Mouse (Mus musculus) thymus, adult 18-20 months (tissue): Measurements from ENCODE around the gene Cavin1.
A peak's percentile ranks its signal among the peaks of the same experiment; 100 is the strongest.

Source experiments
- DNase-seq, 2 experiments: peaks; one replicate each; pipeline ENCODE4 v3.0.0; 2022; ENCODE audit warnings: mixed read lengths in 2 of 2

Gene Cavin1

DNA sequence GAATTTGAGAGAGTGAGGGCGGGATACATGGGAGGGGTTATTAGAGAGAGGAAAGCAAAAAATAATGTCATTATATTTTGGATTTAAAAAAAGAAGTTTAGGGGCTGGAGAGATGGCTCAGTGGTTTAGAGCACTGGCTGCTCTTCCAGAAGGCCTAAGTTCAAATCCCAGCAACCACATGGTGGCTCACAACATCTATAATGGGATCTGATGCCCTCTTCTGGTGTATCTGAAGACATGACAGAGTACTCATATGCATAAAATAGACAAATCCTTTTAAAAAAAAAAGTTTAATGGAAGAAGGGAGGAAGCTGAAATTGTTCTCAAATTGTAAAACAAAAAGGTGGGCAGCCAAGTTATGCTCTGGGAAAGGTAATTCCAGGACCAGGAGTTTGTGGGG, 21.1 kb downstream of the Cavin1 start:
- no peak for DNase-seq

DNA sequence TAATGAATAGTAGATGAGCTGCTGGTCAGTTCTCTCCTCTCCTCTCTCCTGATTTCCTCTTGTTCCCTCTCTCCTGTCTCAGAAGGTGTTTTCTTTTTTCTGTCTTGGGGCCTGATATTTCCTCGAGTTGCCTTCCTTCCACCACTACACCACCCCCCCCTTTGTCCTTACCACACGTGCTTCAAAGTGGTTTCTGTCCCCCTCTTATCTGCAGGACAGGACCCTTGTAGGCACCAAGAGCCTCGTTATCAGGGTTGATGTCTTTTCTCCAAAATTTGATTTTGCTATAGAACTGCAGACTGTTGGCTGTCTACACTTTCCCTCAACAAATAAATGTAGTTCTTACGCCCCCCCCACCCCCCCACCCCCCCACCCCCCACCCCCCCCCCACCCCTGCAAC, 22.4 kb downstream of the Cavin1 start:
- no peak for DNase-seq

DNA sequence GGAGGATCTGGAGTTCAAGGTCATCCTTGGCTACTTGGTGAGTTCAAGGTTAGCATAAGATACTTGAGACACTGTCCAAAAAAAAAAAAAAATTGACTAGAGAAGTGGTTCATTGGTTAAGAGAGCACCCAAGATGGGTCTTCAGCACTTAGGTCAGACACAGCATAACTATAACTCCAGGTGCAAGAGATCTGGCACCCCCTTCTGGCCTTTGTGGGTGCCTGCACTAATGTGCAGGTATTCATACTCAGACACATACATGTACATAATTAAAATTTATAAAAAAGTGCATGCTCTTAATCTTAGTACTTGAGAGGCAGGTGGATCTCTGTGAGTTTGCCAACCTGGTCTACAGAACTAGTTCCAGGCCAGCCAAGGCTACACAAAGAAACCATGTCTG, 23.1 kb downstream of the Cavin1 start:
- no peak for DNase-seq

DNA sequence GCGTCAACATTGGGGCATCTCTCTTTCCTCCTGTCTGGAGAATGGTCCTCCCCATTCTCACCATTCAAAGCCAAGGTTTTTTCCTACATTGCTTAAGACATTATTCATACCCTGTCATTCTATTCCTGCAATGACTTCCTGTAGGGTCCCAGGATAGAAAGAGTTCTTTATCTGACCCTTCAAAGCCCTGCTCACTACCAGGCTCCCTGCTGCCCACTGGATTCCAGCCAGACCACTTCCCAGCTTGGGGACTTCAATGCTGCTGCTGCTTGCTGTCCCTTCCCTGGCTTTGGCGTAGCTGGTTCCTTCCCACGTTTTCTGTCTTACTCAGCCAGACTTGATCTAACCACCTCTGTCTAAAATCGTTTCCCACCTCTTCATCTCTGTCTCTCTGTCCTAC, 23.8 kb downstream of the Cavin1 start:
- no peak for DNase-seq

DNA sequence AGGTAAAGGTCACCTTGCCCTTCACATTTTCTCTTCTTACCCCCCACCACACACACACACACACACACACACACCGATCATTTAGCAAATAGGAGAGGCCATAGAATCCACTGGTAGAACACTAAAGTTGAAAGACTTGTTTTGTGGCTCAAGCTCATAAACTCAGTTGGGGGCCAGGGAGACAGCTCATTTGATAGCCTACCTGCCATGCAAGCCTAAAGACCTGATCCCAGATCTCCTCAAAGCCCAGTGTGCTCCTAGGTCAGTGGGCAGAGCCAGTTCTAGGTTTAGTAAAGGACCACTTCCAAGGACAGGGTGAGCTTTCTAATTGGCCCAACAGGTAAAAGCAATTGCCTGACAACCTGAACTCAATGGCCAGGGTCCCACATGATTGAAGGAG, 28.3 kb downstream of the Cavin1 start:
- no peak for DNase-seq

DNA sequence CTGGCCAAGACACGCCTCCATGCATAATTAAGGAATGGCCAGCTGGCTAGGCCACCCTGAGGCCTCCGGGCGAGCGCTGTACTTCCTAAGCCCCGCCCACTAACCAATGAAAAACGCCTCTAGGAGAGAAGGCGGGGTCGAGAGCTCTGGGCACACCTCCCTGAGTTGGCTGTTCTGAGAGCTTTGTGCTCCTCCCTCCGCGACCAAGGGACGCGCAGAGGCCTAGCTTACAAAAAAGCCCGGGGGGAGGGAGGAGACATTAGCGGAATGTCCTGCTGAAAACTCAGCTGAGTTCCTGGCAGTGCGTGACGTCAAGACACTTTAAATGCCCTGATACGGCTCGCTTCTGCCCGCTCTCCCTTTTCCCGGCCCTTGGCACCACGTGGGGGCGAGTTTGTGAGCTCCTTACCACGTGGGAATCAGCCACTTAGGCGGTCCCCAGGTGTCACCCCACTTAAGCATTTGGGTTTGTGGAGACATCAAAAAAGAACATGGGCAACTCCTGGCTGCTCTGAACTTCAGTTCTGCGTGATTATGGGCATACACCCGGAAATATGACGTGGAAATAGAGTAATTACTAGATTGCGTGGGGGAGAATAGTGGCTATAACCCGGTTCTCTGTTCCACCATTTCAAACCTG, 31.1 kb downstream of the Cavin1 start, which contains the start of gene Stat3:
TSS of gene Stat3 (minus strand) at position 29 of the 640 bp plus-strand sequence.
- peak; percentile 96 to 98 for DNase-seq

DNA sequence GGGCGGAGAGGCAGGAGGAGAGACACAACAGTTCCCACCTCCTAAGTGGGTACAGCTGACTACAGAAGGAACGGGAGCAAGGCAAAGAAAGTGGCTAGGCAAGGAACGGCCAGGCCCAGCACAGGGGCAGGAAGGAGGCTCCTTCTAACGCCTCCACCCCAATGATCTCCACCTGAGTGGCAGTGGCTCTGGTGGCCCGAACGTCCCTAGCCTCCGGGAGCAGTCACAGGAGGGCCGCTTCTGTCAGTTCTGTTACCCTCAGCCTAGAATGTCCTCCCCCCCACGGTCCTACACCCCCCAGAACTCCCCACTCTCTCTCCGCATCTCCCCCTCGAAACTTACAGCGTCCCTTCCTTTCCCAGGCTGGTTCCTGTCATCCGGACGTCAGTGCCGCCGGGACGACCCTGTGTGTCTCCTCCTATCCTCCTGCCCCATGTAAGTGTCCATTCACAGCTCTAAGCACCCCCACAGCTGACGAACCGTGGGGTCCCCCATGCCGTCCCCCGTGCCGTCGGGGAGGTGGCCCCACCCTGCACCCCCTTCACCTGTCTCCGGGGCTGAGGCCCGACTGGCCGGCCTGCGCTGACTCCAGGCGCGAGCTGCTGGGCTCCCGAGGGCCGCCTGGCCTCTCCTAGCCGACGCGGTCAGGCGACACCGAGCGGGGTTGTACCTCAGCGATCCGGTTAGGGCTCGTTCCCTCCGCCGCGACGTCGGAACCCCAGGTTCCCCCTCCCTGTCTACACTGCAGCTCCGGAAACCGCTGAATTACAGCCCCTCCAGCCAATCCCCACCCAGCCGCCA, 31.8 kb downstream of the Cavin1 start:
- peak; percentile 26 to 44 for DNase-seq

DNA sequence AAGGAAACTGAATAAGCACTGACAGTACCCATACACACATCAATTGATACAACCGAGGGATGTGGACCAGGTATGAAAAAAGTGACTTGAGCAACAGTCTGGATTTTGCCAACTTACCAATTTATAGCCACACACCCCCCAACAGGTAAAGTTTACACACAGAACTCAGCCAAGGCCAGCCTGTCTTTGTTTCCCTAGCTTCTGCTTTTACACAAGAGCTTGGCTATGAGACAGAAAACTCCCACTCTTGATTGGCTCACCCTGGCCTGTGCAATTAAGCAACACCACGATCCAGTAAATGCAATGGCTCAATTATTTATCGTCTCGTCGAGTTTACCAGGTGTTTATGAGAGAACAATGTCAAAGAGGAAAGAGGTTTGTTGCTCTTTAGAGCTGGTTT, 32.6 kb downstream of the Cavin1 start:
- DNase-seq, result no peak

DNA sequence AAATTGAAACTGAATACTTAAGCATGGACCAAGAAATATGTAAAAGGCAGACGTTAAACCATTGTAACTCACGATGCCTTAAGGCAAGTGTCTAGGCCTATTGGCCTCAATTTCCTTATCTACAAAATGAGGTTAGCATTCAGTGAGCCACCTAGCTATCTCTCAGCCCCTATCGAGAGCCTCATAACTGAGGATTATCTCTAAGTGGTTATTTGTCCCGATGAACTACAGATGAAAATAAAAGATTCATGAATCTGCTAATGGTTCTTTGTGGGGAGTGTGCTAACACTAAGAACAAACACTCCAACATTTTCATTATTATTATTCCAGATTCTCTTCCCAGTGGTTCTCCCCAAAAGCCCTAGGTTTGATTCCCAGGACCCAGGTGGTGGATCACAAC, 33.4 kb downstream of the Cavin1 start:
- DNase-seq, result no peak

DNA sequence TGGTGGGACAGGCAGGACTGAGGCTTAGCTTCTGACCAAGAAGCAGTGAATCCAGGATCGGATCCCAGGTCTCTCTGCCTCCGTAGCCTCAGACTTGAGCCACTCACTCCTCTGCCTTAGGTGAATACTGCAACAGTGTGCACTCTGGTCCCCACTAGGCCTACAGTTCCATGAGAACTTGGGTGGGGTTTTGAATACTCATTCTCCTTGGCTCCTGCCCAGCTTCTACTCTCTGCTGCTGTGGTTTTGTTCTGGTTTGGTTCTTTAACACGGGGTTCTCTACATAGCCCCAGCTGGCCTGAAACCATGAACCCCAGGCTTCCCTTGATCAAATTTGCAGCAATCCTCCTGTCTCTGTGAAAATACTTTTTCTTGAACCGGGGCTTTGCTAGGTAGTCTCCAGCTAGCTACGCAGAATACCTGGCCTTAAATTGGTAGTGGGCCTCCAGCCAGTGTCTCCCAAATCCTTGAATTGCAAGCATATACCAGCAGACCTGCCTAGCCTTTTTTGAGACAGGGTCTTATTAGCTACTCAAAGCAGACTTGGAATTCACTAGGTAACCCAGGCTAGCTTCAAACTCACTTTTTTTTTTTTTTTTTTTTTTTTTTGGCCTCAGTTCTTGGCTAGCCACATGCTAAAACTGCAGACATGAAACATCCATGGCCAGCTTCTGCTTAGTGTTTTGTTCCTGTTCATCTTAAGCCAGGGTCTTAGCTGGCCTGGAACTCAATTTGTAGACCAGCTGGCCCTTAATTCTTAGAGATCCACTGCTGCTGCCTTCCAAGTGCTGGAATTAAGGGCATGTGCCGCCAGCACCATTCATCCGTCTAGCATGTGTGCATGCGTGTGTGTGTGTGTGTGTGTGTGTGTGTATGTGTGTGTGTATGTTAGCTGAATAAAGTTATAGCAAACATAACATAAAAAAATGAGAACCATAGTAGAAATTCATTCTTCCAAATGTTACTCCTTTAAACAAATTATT, 35.0 kb downstream of the Cavin1 start:
- DNase-seq, result no peak

DNA sequence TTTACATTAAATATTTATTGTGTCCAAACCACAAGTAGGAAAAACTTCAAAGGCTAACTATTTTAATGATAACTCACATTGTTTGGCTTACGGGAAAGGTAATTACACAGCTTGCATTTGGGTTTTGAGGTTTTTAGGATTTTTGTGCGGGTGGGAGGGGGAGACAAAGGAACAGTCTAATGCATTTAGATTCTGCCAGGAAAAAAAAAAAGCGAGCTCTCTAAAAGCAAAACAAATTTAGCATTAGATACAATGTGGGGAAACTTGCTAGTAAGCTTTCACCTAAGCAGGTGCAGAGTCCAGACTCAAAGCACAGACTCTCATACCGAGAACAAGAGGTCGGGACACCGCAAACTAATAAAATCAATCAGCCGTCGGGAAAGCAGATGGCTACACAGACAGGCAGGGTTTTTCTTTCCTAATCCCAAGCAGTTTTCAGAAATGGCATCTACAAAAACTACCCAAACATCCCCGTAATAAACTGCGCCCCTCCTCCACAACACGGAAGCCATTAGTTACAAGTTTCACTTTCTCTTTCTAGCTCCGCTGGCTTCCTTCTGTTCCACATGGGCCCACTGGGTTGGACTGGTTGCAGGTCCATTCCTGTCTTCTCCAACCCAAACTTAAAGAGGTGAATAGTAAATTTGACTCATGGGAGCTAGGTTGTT, 39.3 kb downstream of the Cavin1 start:
- peak in 1 of 2 experiments; percentile 47 for DNase-seq

DNA sequence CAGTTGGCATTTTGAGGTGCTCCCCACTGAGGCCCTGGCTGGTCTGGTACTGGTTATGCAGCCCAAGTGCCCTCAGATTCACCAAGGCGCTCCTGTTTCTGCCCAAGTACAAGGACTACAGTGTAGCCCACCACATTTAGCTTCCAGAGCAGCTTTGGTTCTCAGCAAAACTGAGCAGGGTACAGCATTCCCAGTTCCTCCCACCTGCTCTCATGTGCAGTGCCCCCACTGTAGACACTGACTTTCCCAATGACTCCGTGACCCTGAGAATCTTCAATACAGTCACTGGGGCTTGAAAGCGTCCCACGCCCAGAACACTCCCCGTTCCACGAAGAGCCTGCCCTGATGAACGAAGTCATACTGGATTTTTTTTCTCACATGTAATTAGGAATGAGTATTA, 40.1 kb downstream of the Cavin1 start:
- DNase-seq, result no peak

DNA sequence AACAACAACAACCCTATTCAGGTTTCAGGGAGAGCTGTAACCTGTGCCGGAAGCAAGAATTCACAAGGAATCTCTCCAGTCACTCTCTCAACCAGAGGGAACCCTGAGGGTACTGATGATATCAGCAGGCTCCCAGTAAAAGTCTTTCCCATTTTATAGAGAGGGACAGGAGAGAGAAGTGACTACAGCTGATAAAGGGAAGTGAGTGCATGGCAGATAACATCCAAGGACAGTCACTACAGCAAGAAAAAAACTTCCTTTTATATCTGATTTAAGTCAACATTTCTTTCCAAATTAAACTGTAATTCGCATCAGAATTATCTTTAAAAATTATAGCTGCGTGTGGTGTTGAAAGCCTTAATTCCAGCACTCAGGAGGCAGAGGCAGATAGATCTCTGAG, 43.3 kb downstream of the Cavin1 start:
- DNase-seq, result no peak

DNA sequence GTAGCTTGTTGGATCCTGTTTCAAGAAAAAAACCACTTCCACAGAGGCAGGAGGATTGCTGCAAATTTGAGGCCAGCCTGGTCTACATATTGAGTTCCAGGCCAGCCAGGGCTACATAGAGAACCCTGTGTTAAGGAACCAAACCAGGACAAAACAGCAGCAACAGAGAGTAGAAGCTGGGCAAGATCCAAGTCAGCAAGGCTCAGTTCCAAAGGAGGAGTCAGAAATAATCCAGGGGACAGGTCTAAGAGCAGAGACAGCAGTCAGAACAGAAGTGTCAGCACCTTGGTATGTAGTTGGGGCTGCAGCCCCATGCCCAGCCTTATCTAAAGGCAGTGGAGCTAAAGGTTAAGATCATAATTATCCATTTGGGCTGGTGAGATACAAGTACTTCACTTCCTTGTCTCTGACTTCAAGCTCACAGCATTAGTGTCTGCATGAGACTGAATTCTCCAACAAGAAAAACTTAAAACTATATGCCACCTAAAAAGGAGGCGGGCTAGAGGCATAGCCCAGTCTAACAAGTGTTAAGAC, 46.2 kb downstream of the Cavin1 start:
- no peak for DNase-seq

DNA sequence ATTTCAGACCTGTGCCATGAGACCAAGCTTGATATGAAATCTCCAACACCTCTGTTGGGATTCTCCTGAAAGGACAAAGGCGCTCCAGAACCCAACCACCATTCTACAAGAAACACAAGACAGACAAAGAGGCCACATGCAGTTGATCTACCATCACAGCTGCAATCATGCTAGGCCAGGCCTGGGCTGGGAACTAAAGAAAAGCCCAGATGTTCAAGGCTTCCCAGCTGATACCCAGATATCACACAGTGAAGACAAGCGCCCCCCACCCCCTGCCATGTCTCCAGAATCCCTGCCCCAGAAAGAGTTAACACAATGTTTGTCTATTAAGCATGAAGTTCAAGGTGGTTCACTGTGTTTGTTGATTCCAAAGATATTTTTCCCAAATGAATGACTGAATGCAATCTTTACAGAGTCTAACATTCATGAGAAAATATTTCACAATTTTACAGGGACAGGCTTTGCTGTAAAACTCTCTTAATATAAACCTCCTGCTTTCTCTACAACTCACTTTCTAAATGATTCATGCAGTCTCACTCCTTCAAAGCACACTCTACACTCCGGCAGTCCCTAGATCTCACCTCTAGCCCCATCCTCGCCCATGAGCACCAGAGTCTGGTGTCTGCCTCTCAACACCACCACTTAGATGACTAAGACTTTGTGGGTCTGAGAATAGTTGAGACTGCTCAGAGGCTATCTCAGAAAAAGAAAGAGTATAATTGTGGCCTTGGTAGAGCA, 49.6 kb downstream of the Cavin1 start:
- DNase-seq, result no peak

DNA sequence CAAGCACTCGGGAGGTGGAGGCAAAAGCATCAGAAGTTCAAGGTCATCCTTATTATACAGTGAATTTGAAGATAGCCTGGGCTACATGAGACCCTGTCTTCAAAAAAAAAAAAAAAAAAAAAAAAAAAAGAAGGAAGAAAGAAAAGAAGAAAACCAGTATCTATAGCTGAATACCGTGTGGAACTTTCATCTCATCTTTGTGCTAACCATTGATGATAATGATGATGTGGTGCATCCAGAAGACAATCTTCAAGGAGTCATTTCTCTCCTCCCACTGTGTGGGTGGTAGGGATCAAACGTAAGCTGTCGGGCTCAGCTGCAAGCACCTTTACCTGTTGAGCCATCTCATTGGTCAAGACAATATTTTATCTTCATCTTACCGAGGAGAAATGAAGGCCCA, 52.7 kb downstream of the Cavin1 start:
- no peak for DNase-seq

DNA sequence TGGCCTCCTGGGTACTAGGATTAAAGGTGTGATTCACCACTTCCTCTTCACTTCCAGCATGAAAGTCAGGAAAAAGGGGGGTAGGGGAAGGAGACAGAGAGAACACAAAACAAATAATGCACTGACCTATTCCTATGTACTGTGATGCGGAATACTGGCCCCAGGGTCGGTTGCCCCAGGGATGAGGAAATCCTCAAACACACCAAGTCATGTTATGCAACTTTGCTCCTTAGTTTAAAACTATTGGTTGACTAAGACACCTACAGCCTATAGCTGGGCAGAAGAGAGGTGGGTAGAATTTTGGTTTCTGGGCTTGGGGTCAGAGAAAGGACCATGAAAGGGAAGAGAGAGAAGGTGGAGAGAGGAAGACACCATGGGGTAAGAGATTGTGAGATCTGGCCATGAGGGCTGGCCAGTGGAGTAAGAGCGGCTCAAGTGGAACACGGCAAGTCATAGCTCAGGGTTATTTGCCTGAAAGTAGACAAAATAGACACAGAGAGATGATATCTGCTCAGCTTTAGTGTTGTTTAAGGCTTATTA, 54.2 kb downstream of the Cavin1 start:
- no peak for DNase-seq

DNA sequence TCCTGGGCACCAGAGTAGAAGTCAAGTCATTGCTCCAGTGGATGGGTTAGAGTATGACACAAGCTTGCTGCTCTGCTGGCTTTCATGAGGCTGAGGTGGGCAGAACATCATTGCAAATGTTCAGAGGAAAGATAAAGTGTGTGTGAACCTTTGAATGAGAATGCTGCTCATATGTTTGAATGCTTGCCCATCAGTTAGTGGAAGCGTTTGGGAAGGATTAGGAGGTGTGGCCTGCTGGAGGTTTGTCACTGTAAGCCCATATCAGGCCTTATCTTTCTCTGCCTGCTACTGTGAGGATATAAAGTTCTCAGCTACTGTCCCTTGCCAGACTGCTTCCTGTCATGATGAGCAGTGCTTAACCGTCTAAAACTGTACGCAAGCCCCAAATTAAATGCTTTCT, 55.6 kb downstream of the Cavin1 start:
- no peak for DNase-seq

DNA sequence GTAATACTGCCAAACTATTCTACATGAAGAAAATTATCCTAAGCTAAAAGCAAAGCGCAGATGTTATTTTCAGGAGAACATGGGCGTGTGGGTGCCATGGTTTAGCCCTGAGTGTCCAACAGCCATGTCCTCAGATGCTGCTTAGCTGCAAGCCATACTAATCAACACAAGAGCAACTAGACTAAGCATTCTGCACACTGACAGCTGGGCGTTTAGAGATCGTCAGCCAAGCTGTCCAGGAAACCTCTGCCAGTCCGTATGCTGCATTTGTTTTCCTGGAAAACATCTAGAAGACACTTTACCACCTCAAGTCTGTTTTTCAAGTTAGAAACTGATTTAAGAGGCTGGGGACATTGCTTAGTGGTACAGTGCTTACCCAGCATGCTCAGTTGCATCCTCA, 56.3 kb downstream of the Cavin1 start:
- DNase-seq, result no peak

DNA sequence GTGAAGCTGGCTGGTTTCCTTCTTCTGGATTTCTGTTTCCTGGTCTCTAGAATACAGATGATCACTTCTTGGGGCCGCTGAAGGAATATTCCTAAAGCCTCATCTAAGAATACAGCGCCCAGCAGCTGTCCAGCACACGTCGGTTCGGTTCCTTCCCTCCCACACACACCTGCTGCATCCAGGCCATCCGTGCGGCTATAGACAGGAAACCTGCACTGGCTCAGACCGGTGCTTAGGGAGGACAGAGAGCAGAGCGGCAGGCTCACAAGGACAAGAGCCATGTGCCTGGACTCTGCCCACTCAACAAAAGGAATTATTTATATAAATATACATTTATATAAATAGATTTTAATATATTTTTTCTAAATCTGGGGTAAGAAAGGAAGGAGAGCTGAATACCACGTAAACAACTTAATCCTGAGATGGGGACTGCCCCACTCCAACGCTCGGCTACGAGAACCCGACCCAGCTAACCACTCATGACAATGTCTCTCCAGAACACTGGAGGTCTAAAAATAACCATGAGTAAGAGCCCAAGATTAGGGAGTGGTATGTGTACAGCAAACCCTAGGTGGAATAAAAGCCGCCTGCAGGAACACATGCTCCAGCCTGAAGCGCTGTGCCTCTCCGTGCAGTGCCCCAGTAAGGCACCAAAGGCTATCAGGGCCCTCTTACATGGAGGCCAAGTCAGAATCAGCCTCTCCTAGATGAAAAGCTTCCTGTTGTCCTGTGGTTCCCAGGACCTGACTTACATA, 58.1 kb downstream of the Cavin1 start:
- no peak for DNase-seq

DNA sequence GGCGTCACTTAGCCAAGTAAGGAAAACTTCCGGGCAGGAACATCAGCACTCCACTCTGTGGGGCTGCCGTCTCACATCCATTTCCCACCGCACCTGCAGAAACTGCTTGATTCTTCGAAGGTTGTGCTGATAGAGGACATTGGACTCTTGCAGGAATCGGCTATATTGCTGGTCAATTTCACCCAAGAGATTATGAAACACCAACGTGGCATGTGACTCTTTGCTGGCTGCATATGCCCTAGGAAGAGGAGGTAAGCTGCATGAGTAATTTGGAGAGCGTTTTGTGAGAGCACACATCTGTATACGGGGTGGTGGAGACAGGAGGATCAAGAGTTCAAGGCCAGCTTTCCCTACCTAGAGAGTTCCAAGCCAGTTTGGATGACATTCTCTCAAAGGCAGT, 62.1 kb downstream of the Cavin1 start:
- no peak for DNase-seq
